Mouse (Mus musculus): ENCODE measurements around the gene Mau2.

The Mau2 gene

GRCm38 (mm10) chr8:69974194-69974614 lies 68.3 kb downstream of the Mau2 start:
- peak; percentile 89 for DNase-seq (ENCODE audit: low read depth, low spot score)

- DNase-seq (ENCODE audit: low read depth, low spot score): peak; percentile 68
These were observed 68.9 kb downstream of the Mau2 start for GRCm38 (mm10) chr8:69973442-69974161.

GRCm38 (mm10) chr8:69973063-69973441 lies 69.5 kb downstream of the Mau2 start:
- DNase-seq (ENCODE audit: low read depth, low spot score): no peak

GRCm38 (mm10) chr8:69970880-69971279 lies 71.7 kb downstream of the Mau2 start:
- no peak for DNase-seq (ENCODE audit: low read depth, low spot score)

GRCm38 (mm10) chr8:69967291-69967933 lies 75.1 kb downstream of the Mau2 start:
- peak; percentile 61 for DNase-seq (ENCODE audit: low read depth, low spot score)
